Mouse (Mus musculus): ENCODE results near the gene Srxn1.
"Not testable (repeated sequence)": the region's sequence is repeated elsewhere in the genome, so short reads cannot be mapped to it uniquely, and the experiment has no call there.

The Srxn1 gene

DNA sequence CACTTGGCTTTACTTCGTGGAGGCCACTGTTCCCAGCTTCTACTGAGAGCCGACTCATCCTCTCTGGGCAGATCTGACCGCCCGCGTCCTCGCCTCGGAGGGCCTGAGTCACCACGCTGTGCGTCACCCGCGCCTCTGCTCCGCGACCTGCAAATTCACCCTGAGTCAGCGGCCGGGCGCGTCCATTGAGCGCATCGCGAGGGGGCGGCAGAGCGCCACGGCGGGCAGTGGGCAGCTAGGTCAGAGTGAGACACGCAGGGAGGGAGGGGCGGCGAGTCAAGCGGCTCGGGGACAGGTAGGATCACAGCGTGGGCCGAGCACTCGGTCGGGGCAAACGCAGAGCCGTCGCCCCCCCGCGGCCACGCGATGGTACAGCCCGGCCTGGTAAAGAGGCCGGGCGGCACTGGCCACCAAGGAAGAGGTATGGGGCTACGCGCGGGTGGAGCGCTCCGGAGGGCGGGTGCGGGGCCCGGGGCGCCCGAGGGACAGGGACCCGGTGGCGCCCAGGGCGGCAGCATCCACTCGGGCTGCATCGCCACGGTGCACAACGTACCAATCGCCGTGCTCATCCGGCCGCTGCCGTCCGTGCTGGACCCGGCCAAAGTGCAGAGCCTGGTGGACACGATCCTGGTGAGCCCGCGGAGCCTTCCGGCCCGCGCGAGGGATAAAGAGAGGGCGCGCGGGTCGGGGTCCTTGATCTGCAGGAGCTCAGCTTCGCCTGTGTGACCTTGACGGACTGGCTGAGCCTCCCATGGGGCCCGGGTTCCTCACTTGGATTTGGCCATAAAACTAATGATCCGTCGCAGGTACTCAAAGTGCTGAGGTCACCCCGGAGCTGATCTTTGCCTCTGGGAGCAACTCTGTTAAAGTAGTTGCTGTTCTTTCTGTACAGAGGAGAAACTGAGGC lies at the start of gene Srxn1:
TSS of gene Srxn1 (plus strand) at position 199 of the 907 bp plus-strand sequence.
- peak; percentile 86 for DNase-seq (ENCODE audit: extremely low spot score)

DNA sequence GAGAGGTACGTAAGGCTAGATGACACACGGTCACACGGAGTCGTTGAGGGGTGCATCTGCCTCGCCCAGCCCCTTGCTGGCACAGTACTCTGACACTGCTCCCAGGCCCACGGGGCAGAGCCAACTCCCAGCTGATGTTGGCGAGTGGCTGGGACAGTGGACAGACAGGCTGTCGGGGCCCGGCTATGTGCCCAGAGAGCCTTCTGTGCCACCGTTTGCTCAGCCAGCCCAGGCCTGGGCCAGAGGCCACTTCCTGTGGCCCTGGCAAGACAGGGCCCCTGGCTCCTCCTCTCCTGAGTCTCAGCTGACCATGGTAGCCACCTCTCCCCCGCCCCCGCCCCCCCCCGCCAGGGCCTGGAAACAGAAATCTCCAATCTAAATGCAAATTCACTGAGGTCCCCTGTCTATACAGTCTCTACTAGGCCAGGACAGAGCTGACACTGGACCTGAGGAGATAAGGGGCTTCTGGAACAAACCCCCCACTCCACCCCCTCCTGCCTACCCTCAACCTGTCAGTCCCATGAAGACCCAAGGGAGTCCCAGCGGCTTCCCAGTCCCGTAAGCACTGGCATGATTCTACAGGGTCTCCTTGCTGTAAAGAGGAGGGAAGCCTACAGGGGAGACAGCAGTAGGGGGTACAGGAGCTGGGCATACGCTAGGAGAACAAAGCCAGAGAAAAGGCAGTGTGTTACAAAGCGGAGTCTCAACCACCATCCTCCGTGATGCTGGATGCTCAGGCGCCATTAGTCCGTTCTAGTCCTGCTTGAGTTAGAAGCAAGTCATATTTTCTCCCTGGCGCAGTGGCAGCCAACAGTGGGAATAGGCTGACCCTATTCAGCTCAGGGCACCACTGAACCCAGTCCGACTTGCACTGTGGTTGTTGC lies 48.7 kb upstream of the Srxn1 start:
- no peak for DNase-seq (ENCODE audit: extremely low spot score)

GRCm38 (mm10) chr2:152057252-152057563 lies 48.1 kb upstream of the Srxn1 start:
- DNase-seq (ENCODE audit: extremely low spot score), result no peak

DNA sequence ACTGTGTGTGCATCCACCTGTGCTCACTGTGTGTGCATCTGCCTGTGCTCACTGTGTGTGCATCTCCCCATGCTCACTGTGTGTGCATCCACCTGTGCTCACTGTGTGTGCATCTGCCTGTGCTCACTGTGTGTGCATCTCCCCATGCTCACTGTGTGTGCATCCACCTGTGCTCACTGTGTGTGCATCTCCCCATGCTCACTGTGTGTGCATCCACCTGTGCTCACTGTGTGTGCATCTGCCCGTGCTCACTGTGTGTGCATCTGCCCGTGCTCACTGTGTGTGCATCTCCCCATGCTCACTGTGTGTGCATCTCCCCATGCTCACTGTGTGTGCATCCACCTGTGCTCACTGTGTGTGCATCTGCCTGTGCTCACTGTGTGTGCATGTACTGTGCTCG lies 42.5 kb upstream of the Srxn1 start:
- not testable (repeated sequence) for DNase-seq (ENCODE audit: extremely low spot score)

- peak; percentile 52 for DNase-seq (ENCODE audit: extremely low spot score)
These were observed 36.5 kb upstream of the Srxn1 start for GRCm38 (mm10) chr2:152068660-152069433.

DNA sequence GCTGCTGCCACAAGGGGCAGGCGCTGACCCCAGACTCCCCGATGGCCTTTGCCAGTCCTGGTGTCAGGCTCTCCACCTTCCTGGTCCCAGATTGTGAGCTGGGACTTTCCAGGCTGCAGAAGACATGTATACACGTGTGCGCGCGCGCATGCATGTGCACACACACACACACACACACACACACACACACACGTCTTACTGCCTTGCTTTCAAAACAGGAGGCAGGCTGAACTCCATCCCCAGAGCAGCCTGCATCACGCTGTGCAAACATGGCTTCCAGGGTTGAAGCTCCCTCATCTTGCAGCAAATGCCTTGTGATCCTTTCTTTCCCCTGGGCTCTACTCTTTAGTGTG lies 35.9 kb upstream of the Srxn1 start:
- DNase-seq (ENCODE audit: extremely low spot score), result peak; percentile 23

DNA sequence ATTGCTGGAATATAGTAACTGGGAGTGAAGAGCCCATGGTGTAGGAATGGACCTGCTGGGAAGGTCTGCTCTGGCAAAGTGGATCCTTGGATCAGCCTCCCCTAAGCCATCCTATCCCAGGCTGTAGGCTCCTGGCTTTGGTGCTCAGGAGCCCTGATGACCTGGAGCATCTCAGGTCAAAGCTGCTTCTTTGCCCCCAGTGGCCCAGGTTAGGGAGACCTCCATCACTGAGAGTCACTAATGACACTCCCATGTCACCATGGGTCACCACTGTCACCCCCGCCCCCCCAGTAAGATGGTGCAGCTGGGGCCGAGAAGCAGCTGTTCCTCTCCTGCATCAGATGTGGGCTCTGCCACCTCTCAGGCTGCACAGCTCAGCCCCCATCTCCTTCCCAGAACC lies 35.4 kb upstream of the Srxn1 start:
- DNase-seq (ENCODE audit: extremely low spot score), result no peak

DNA sequence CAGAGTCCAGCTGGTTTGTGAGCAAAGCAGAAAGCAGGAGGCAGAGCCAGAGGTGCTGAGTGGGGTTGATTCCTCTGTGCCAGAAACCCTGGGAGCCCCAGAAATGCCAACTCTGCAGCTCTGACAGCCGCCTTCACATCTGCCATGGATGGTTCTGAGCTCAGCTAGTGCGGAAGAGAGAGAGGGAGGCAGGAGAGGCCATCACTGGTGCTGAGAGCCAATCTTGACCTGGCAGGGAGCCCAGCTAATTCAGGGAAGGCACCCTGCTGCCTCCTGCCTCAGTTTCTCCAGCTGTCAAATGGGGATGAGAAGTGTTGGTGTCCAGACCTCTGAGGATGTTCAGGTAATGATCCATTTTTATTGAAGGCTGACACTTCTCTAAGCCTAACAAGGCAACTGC lies 30.8 kb upstream of the Srxn1 start:
- no peak for DNase-seq (ENCODE audit: extremely low spot score)

DNA sequence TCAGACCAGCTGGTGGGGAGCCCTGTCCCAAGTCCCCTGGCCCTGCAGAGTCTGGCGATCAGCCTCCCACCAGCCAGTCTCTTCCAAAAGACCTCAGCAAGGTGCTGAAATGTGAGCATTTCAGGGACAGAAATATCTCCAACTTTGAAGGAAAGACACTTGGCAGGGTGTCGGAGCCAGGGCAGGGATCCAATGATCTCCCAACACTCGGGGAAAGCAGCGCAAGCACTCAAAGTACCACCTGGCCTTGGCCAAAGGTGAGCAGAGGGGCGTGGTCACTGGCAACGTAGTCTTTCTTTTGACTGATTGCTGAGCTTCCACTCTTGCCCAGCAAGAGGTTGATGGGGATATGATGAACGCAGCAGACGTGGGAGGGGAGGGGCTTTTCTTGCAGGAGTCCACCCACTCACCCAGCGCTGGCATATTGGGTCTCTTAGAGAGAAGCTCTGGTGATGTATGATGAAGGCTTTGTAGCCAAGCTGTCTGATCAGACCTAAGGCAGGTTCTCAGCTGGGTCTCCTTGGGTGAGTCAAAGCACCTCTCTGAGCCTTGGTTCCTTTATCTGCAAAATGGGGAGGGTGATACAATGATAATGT lies 29.9 kb upstream of the Srxn1 start:
- DNase-seq (ENCODE audit: extremely low spot score), result no peak

- no peak for DNase-seq (ENCODE audit: extremely low spot score)
These were observed 28.0 kb upstream of the Srxn1 start for GRCm38 (mm10) chr2:152077337-152077736.

DNA sequence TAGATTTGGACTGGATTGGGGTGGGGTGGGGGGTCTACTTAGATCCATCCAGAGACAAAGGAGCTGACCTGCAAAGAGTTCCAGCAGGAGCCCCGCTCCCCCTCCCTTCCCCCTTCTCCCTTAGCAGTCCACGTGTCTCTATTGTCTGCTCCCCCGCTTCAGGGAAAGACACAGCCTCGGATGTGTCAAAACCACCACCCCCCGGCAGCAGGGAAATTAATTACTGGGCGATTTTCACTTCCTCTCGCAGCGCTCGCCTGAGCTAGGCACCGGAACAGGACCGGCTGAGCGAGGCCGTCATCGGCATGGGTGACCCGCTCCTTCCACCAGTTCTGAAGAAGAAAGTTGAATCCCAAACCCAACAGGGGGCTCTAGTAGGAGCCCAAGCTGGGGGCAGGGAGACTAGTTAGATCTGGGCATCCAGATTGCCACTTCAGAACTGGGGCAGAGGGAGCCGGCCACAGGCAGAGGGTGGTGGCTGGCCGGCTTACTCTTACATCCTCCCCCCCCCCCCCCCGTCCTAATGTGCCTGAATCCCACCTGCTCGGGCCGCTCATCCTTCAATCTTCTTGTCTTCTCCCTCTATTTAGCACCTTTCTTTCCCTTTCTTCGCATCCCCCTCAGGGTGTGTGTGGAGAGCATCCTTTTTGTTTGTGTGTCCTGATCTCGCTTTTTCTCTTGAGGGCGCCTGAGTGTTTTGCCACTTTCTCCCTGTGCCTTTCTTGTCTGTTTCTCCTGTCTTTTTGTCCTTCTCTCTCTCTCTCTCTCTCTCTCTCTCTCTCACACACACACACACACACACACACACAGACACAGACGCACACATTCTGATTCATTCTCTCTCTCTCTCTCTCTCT lies 24.4 kb upstream of the Srxn1 start, which contains the start of gene Scrt2:
TSS of gene Scrt2 (plus strand) at position 845 of the 857 bp plus-strand sequence.
- DNase-seq (ENCODE audit: extremely low spot score), result peak; percentile 48

DNA sequence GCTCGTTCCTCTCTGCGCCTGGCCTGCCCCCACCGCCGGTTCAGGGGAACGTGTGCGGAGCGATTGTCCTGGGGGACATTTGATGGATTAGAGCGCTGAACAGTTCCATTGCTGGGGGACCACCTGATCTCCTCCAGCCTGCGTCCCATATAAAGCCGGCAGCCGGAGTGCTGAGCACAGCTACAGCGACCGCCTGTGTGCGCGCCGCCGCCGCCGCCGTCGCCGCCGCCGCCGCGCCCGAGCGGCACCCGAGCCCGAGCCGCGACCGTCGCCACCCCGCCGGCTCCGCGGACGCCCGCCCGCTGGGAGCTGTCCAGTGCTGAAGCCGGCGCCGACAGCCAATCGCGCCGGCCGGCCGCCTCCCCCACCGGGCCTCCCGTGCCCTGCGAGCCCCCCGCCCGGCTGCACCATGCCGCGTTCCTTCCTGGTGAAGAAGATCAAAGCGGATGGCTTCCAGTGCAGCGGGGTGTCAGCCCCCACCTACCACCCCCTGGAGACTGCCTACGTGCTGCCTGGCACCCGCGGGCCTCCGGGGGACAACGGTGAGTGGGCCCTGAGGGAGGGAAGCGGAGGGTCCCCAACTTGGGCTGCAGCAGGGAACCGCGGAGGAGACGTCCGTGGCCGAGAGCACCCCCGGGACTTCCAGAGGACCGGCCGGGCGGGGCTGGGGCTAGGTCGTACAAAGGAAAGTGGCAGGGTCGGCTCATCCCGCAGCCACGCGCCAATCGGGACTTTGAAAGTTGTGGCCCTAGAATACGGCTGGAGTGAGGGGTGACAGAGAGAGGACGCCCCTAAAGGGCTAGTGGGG lies 23.5 kb upstream of the Srxn1 start:
- peak; percentile 86 for DNase-seq (ENCODE audit: extremely low spot score)

- DNase-seq (ENCODE audit: extremely low spot score), result no peak
These were observed 22.6 kb upstream of the Srxn1 start for GRCm38 (mm10) chr2:152082456-152083285.

- no peak for DNase-seq (ENCODE audit: extremely low spot score)
These were observed 21.9 kb upstream of the Srxn1 start for GRCm38 (mm10) chr2:152083411-152083810.

DNA sequence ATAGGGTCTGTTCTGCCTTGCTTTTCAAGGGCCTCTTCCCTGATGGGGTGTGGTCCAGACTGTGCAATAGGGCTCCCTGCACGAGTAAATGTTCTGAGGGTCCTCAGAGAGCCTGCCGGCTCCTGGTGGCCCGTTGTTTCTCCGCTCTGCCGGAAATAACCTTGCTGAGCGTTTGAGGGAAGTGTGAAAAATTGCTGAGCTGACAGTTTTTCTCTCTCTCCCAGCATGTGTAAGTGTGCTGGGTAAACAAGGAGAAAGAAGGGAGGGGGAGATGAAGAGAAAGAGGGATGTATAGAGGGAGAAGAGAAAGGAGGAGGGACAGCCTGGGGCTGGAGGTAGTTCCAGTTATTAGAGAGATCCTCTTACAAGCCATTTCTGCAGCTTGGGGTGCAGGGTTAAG lies 21.0 kb upstream of the Srxn1 start:
- DNase-seq (ENCODE audit: extremely low spot score), result no peak

GRCm38 (mm10) chr2:152085414-152085813 lies 19.9 kb upstream of the Srxn1 start:
- DNase-seq (ENCODE audit: extremely low spot score), result no peak

DNA sequence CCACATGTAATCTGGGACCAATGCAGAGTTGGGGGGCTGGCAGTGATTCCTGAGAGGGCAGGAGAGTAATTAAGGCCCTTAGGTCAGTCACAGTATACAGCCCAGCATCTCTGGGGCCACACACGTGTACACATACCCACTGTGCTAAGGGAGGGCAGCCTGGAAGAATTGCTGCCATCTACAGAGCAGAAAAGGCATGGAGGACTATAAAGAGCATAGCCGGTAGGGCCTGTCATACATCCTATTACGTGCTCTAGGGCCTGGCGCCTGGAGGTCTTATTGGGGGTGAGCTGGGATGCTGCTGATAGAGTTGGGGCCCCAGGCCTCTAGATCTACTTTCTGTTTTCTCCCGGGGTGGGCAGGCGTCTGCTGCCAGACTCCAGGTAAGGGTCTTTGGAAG lies 18.9 kb upstream of the Srxn1 start:
- no peak for DNase-seq (ENCODE audit: extremely low spot score)

DNA sequence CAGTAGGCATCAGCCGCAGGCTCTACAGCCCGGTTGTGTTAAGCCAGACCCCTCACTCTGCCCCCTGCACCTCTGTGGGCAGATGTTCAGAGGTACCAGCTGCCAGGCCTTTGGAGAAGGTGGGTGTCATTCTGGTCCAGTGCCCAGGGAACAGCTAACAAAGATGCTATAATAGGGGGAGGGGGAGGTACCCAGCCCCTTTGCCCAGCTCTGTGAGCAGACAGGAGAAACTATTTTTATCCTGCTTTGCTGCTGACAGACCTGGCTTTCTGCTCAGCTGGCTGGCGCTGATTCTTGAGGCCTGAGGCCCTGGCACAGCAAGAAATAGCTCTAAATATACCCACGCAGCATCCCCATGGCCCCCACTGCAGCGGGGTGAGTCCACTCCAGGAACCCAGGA lies 18.2 kb upstream of the Srxn1 start:
- DNase-seq (ENCODE audit: extremely low spot score), result no peak

DNA sequence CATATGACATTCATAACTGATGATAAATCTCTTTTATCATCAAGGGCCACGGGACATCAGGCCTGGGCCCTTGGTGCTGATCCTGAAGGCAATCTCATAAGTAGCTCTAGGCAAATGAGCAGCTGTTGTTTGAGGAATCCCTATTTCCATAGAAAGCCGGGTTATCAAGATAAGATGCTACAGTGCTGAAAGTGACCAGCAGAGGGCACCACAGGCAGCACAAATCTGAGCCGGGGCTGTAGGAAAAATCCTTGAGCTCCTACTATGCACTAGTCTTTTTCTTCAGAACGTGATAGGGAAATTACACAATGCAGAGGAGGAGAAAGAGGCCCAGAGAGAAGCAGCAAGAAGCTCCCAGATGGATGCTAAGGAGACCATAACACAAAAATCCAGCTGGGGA lies 16.2 kb upstream of the Srxn1 start:
- peak; percentile 54 for DNase-seq (ENCODE audit: extremely low spot score)

Measured in embryo, embryonic 9.5 days (tissue).